Mouse (Mus musculus) G1E (cell line): Measurements from ENCODE around the gene Slc2a12.

Experiments used
- CTCF ChIP-seq: IDR thresholded peaks from 2 replicates; pipeline ENCODE4 v1.5.1; 2012; ENCODE audit warnings: low read depth, low read length, inconsistent platforms, mixed read lengths
- GATA2 ChIP-seq: IDR thresholded peaks from 2 replicates; pipeline ENCODE4 v1.6.1; 2012; ENCODE audit warnings: low read depth, low read length, inconsistent platforms, borderline replicate concordance

DNA sequence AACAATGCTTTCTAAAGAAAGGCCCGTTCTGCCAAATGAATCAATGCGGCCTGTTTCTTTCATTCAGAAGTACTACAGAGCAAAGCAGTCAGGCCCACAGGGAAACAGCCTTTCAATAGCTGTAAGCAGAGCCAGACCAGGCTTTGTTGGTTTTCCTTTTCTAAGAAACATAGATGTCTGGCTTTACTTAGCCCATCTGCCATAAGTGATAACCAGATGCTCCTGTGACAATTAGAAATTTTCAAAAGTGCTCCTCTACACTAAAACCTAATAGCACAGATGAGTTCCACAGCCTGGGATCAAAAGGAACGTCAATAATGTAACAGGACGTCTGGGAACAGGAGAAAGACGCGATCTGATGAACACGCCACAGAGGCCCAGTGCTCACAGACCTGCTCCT is 81.5 kb downstream of the Slc2a12 start:
- TF ChIP-seq CTCF (no peak), GATA2 (no peak)
